Mouse (Mus musculus) testis, adult 2 months (tissue): Measurements from ENCODE around the gene Hc. TPM values are rescaled to one million over a fixed set of nuclear protein-coding genes. Genes with fewer than 3 reads are reported as not detected.

Experiments
- H3K27ac ChIP-seq: fragments of 200-500 bp; 2 replicates; pipeline ENCODE4 v1.5.1; 2012; ENCODE audit warnings: low read depth, low read length; ENCODE audit not compliant: control insufficient read depth, insufficient read depth
- H3K27me3 ChIP-seq: fragments of 200-500 bp; 2 replicates; pipeline ENCODE4 v1.6.1; 2012; ENCODE audit warnings: mild to moderate bottlenecking, low read length, moderate library complexity; ENCODE audit not compliant: control insufficient read depth, insufficient read depth
- H3K36me3 ChIP-seq: fragments of 200-500 bp; 2 replicates; pipeline ENCODE4 v1.6.1; 2012; ENCODE audit warnings: mild to moderate bottlenecking, low read length; ENCODE audit not compliant: control insufficient read depth, insufficient read depth
- H3K4me1 ChIP-seq: fragments of 200-500 bp; 2 replicates; pipeline ENCODE4 v1.6.1; 2012; ENCODE audit warnings: low read length; ENCODE audit not compliant: control insufficient read depth, insufficient read depth
- H3K4me3 ChIP-seq: fragments of 200-500 bp; 2 replicates; pipeline ENCODE4 v1.5.1; 2012; ENCODE audit warnings: low read depth, mild to moderate bottlenecking, low read length, moderate library complexity, mixed read lengths; ENCODE audit not compliant: control insufficient read depth
- CTCF ChIP-seq: fragments of 200-500 bp; IDR thresholded peaks from 2 replicates; pipeline ENCODE4 v1.5.1; 2012; ENCODE audit warnings: low read depth, mild to moderate bottlenecking, inconsistent platforms, low read length, moderate library complexity; ENCODE audit not compliant: control insufficient read depth, insufficient read depth, insufficient replicate concordance
- POLR2A ChIP-seq: fragments of 200-500 bp; IDR thresholded peaks from 2 replicates; pipeline ENCODE4 v1.6.1; 2012; ENCODE audit warnings: low read depth, mild to moderate bottlenecking, inconsistent platforms, low read length, moderate library complexity; ENCODE audit not compliant: control insufficient read depth
- polyA plus RNA-seq: library from polyadenylated mRNA; depleted of rRNA; stranded (reverse); fragments of >200 nt; gene quantifications from 2 replicates; pipeline ENCODE4 v1.2.3, GENCODE M21; 2012

Hc gene
- polyA plus RNA-seq, 1 experiment: 1.3 TPM

- no peaks in the 10 kb centered on the region for H3K36me3 ChIP-seq
- H3K27me3 ChIP-seq: no peaks in the 10 kb centered on the region
- no peak overlapping the region for H3K4me3 ChIP-seq
- no peak overlapping the region for H3K27ac ChIP-seq
- TF ChIP-seq CTCF (no peak), POLR2A (no peak)
- no peaks in the 10 kb centered on the region for H3K4me1 ChIP-seq
Observed at GRCm38 (mm10) chr2:35057243-35057642, 4.0 kb downstream of the Hc start.

DNA sequence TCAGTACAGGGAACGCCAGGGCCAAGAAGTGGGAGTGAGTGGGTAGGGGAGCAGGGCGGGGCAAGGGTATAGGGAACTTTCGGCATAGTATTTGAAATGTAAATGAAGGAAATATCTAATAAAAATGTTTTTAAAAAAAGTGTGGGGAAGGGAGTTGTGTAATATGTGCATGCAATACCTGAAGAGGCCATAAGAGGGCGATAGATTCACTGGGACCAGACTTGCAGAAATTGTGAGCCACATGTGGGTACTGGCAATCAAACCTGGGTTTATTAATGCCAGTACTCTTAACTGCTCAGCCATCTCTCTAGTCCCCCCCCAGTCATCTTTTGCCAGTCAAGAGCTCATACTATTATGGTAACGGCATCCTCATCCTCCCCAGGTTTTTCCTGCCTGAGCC is 12.4 kb downstream of the Hc start:
- TF ChIP-seq CTCF (peak; percentile 34; the same call in 1 of the 2 replicates), POLR2A (no peak)
- Histone ChIP-seq H3K27me3 (no peaks in the 10 kb centered on the region), H3K36me3 (no peaks in the 10 kb centered on the region), H3K4me1 (no peaks in the 10 kb centered on the region), H3K4me3 (no peak overlapping the region), H3K27ac (no peak overlapping the region)

DNA sequence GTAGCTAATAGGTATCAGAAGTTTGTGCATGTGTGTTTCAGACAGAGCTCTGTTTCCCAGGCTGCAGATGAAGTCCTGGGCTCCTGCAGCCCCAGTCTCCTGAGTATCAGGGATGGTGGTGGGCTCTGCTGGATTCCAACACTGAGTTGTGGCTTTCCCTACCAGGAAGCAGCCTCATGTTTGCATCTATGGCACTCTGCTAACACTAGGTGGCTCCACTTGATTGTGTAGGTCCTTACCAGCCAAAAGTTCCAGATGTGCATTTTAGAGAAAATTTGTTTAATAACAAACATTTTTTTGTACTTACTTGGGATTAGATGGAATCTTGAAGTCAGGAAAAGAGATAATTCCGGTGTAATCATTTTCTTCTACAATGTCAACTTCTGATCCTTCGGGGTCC is 16.3 kb downstream of the Hc start:
- H3K27ac ChIP-seq: no peak overlapping the region
- H3K27me3 ChIP-seq: no peaks in the 10 kb centered on the region
- no peaks in the 10 kb centered on the region for H3K4me1 ChIP-seq
- H3K36me3 ChIP-seq: no peaks in the 10 kb centered on the region
- no peak overlapping the region for H3K4me3 ChIP-seq
- TF ChIP-seq POLR2A: no peak
- no peak for TF ChIP-seq CTCF

DNA sequence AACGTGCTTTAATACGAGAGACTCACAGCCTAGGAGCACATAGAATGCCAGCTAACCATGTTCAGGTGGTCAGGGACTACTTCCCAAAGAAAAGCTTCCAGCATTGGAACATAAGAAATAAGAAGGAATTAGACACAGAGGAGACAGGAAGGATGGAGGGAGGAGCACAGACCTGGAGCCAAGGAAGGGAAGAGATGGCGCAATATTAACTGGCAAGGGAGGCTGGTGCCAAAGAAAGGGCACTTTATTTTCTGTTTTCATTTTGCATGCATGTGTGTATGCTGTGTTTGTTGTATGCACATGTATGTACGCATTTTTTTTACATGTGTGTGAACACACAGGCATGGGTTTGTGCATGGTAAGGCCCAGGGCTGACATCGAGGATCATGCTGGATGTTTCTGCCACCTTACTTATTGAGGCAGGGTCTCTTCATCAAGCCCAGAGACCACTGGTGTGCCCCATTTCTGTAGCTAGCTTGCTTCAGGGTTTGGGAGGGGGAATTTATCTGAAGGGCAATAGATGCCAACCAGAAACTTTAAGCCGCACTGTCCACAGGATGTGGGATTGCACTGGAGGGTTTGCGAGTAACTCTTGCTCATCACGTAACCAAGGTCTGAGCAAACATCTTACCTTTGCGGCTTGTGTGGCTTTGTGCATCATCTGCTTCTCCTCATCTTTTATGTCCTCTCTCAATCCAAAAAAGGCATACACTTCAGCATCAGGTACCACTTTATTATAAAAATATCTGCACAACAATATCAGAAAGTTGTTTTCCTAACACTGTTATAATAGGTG is 22.5 kb downstream of the Hc start:
- no peaks in the 10 kb centered on the region for H3K4me1 ChIP-seq
- H3K27me3 ChIP-seq: no peaks in the 10 kb centered on the region
- no peak overlapping the region for H3K27ac ChIP-seq
- no peak overlapping the region for H3K4me3 ChIP-seq
- no peaks in the 10 kb centered on the region for H3K36me3 ChIP-seq
- TF ChIP-seq POLR2A (no peak), CTCF (no peak)

GRCm38 (mm10) chr2:35024646-35025154 is 36.5 kb downstream of the Hc start:
- Histone ChIP-seq H3K36me3 (no peaks in the 10 kb centered on the region), H3K27me3 (no peaks in the 10 kb centered on the region), H3K27ac (no peak overlapping the region), H3K4me1 (no peaks in the 10 kb centered on the region), H3K4me3 (no peak overlapping the region)
- TF ChIP-seq CTCF (no peak), POLR2A (no peak)

DNA sequence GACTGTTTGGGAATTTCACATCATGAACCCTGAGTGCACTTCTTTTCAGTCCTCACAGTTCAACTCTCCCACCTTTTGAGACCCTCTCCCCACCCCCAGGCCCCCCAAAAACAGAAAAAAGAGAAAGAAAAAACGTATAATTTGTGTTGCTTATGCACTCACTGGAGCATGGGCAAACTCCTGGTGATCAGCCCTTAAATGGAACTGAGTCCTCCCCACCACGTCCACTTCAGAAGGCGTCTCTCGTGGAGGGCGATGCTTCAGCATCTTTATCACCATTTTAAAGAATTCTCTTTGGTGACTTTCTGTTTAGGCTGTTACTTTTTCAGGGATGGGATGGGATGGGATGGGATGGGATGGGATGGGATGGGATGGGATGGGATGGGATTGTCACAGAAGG is 39.4 kb downstream of the Hc start:
- TF ChIP-seq POLR2A (no peak), CTCF (no peak)
- Histone ChIP-seq H3K27ac (no peak overlapping the region), H3K36me3 (no peaks in the 10 kb centered on the region), H3K4me1 (no peaks in the 10 kb centered on the region), H3K4me3 (no peak overlapping the region), H3K27me3 (no peaks in the 10 kb centered on the region)

DNA sequence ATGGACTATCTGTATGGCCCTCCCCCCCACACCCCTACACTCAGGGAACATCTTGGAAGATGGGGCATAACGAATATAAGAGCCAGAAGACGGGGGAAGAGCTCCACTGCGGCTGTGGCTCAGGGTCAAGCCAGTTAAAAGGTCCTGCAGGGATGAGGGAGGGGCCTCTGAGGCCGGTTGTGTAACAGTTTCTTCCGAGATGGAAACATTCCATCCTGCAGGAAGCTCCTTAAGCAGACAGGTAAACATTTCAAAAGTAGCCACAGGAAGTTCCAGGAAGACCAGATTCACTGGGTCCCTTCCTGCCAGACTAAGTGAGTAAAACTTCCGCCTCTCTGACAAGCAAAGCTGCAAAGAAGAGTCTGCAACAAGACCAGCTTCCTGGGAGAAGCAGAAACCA is 45.4 kb downstream of the Hc start:
- no peak overlapping the region for H3K4me3 ChIP-seq
- TF ChIP-seq CTCF (no peak), POLR2A (no peak)
- H3K36me3 ChIP-seq: no peaks in the 10 kb centered on the region

More for the DNA sequence above, 45.4 kb downstream of the Hc start:
- Histone ChIP-seq H3K27ac (no peak overlapping the region), H3K4me1 (peaks cover 9% of the 10 kb centered on the region), H3K27me3 (no peaks in the 10 kb centered on the region)
